Mouse (Mus musculus) myocyte (in vitro differentiated cells): ENCODE results near the gene Dock2. TPM values are rescaled to one million over a fixed set of nuclear protein-coding genes. Genes with fewer than 3 reads are reported as not detected.

Experiments used
- H3K27me3 ChIP-seq: one replicate; pipeline ENCODE4 v1.6.1; 2011; ENCODE audit not compliant: control insufficient read depth, insufficient read depth, insufficient read length
- H3K36me3 ChIP-seq: one replicate; pipeline ENCODE4 v1.6.1; 2011; ENCODE audit not compliant: control insufficient read depth, insufficient read depth
- H3K4me2 ChIP-seq: one replicate; pipeline ENCODE4 v1.6.1; 2011; ENCODE audit warnings: low read depth, control low read depth
- H3K4me3 ChIP-seq: one replicate; pipeline ENCODE4 v1.5.1; 2011; ENCODE audit warnings: mild to moderate bottlenecking, control low read depth, moderate library complexity
- H3K79me2 ChIP-seq: one replicate; pipeline ENCODE4 v1.6.1; 2011; ENCODE audit not compliant: control insufficient read depth, insufficient read depth
- H3ac ChIP-seq: one replicate; pipeline ENCODE4 v1.6.1; 2011; ENCODE audit not compliant: control insufficient read depth, insufficient read length
- CEBPB ChIP-seq: IDR thresholded peaks from 2 replicates; pipeline ENCODE4 v1.6.1; 2011; ENCODE audit warnings: mild to moderate bottlenecking, moderate library complexity; ENCODE audit not compliant: poor library complexity, insufficient read depth, severe bottlenecking
- E2F4 ChIP-seq: IDR thresholded peaks from one replicate; pipeline ENCODE4 v1.6.1; 2011; ENCODE audit warnings: mild to moderate bottlenecking, control low read depth, moderate library complexity; ENCODE audit not compliant: insufficient read depth
- MAX ChIP-seq: IDR thresholded peaks from one replicate; pipeline ENCODE4 v1.6.1; 2011; ENCODE audit warnings: low read depth, mild to moderate bottlenecking, control low read depth
- MYOD1 ChIP-seq, 3 experiments: IDR thresholded peaks; one replicate each; pipeline ENCODE4 v1.6.1; 2011; ENCODE audit warnings: control low read depth in 2 of 3, low read depth in 2 of 3, mild to moderate bottlenecking in 2 of 3, moderate library complexity in 1 of 3; ENCODE audit not compliant: insufficient read length in 2 of 3, control insufficient read depth in 1 of 3
- MYOG ChIP-seq, 3 experiments: IDR thresholded peaks; one replicate each; pipeline ENCODE4 v1.6.1; 2011; ENCODE audit warnings: control low read depth in 2 of 3, low read depth in 2 of 3, mild to moderate bottlenecking in 2 of 3; ENCODE audit not compliant: insufficient read length in 2 of 3, control insufficient read depth in 1 of 3, insufficient read depth in 1 of 3
- POLR2A ChIP-seq: IDR thresholded peaks from one replicate; pipeline ENCODE4 v1.6.1; 2011; ENCODE audit warnings: low read depth, mild to moderate bottlenecking, control low read depth, moderate library complexity; ENCODE audit not compliant: insufficient read length
- POLR2AphosphoS2 ChIP-seq: IDR thresholded peaks from one replicate; pipeline ENCODE4 v1.6.1; 2011; ENCODE audit warnings: low read depth, control low read depth; ENCODE audit not compliant: insufficient read length
- REST ChIP-seq: IDR thresholded peaks from one replicate; pipeline ENCODE4 v1.6.1; 2011; ENCODE audit warnings: mild to moderate bottlenecking, control low read depth, moderate library complexity; ENCODE audit not compliant: insufficient read depth, insufficient read length
- SRF ChIP-seq: IDR thresholded peaks from one replicate; pipeline ENCODE4 v1.6.1; 2011; ENCODE audit warnings: low read depth; ENCODE audit not compliant: control insufficient read depth, insufficient read length
- TCF12 ChIP-seq: IDR thresholded peaks from one replicate; pipeline ENCODE4 v1.6.1; 2011; ENCODE audit warnings: mild to moderate bottlenecking, control low read depth; ENCODE audit not compliant: poor library complexity, insufficient read depth, severe bottlenecking
- TCF3 ChIP-seq: IDR thresholded peaks from one replicate; pipeline ENCODE4 v1.6.1; 2011; ENCODE audit warnings: low read depth, control low read depth; ENCODE audit not compliant: insufficient read length
- USF1 ChIP-seq: IDR thresholded peaks from one replicate; pipeline ENCODE4 v1.6.1; 2011; ENCODE audit warnings: low read depth, mild to moderate bottlenecking, control low read depth, moderate library complexity
- polyA plus RNA-seq: library from polyadenylated mRNA; unstranded; fragments of >200 nt; fragmentation: generic; extraction: Trizol; gene quantifications from one replicate; pipeline ENCODE4 v1.2.1, GENCODE M21; 2012; ENCODE audit warnings: missing spikeins

Dock2 gene
- polyA plus RNA-seq, 1 experiment: not detected

DNA sequence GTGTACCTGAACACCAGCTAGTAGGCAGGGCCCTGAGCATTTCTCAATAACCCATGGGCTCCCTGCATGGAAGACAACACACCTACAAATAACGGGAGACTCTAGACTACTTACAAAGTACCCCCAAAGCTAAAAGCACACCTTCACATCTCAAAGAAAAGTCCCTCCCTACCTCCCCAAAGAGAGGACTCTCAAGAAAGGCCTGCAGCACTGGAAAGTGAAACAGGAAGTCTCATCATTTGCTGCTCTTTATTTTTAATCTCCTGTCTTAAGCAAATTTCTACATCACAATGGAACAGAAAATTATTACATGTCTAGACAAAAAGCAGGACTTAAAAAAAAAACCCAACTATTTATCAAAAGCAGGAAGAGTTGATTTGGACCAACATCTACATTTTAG, 378.4 kb downstream of the Dock2 start:
- Histone ChIP-seq H3K27me3 (no peaks in the 10 kb centered on the region), H3K4me2 (no peak overlapping the region), H3K36me3 (no peaks in the 10 kb centered on the region), H3K4me3 (no peak overlapping the region), H3ac (no peak overlapping the region), H3K79me2 (no peaks in the 10 kb centered on the region)
- TF ChIP-seq POLR2A: no peak
- no peak for TF ChIP-seq MYOG (IDR thresholded peaks at IDR 0.05; ENCODE audit: control insufficient read depth in 1 of 3, insufficient read depth in 1 of 3, insufficient read length in 2 of 3, low read depth in 2 of 3)
- no peak for TF ChIP-seq TCF12
- TF ChIP-seq CEBPB: no peak
- no peak for TF ChIP-seq REST
- TF ChIP-seq POLR2AphosphoS2: no peak
- TF ChIP-seq MAX: no peak
- no peak for TF ChIP-seq USF1
- TF ChIP-seq TCF3: no peak
- no peak for TF ChIP-seq MYOD1 (IDR thresholded peaks at IDR 0.05; ENCODE audit: control insufficient read depth in 1 of 3, insufficient read length in 2 of 3, low read depth in 2 of 3)
- no peak for TF ChIP-seq SRF
- no peak for TF ChIP-seq E2F4

DNA sequence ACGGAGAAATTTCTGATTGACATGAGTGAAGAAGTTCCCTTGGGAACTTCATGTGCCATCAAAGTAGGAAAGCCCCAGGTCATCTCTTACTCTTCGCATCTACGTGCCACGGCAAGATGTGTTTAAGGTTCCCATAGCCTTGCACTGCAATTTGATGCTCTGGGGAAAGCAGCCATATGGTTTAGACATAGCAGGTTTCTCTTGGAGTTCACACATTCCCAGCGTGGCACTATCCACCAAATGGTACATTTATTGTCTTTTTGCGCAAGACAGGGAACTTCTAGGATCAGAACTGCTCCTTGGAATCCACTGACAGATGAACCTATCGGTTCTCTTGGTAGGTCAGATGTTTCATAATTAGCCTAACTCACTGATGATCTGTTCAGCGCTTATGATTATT, 382.3 kb downstream of the Dock2 start:
- TF ChIP-seq USF1 (no peak), E2F4 (no peak), CEBPB (no peak), TCF12 (no peak), SRF (no peak), POLR2A (no peak), POLR2AphosphoS2 (no peak), MYOD1 (IDR thresholded peaks at IDR 0.05; ENCODE audit: control insufficient read depth in 1 of 3, insufficient read length in 2 of 3, low read depth in 2 of 3) (no peak), TCF3 (no peak), MYOG (IDR thresholded peaks at IDR 0.05; ENCODE audit: control insufficient read depth in 1 of 3, insufficient read depth in 1 of 3, insufficient read length in 2 of 3, low read depth in 2 of 3) (no peak), REST (no peak), MAX (no peak)
- no peaks in the 10 kb centered on the region for H3K27me3 ChIP-seq
- H3K36me3 ChIP-seq: no peaks in the 10 kb centered on the region
- no peak overlapping the region for H3ac ChIP-seq
- no peak overlapping the region for H3K4me2 ChIP-seq
- no peaks in the 10 kb centered on the region for H3K79me2 ChIP-seq
- no peak overlapping the region for H3K4me3 ChIP-seq

DNA sequence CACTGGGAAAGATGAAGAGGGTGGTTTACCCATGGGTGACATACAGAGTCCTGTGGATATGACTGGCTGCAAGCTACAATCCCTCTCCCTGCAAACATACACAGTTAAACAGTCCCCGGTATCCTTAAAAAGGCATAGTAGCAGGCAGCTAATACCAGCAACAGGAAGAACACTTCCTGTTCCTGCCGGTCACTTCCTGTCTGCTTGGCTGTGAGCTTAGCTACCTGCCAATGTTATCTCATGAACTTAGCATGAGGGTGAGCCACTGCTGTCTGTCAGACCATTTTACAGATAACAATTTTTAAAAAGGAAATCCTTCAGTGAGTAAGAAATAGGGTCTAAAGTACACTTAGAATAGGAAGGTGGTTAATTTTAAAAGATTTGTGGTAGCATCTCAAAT, 385.1 kb downstream of the Dock2 start:
- no peak overlapping the region for H3ac ChIP-seq

DNA sequence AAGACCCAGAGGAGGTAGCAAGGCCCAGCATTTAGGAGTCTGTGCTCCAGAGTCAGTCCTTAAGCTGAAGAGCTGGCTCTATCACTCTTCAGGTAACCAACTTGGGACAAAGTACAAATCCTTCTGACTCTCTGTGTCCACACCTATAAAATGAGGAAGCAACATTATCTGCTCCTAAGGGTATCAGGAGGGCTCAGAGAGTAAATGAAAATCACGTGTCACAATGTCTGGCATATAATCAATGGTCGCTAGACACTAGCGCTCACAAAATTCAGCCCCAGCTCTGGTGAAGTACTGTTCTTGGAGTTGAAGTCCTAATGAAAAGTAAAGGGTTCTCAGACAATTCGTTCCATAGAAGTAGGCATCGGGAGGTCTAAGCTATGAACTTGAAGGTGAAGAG, 386.0 kb downstream of the Dock2 start:
- Histone ChIP-seq H3K27me3 (no peaks in the 10 kb centered on the region), H3K4me3 (no peak overlapping the region), H3K79me2 (no peaks in the 10 kb centered on the region), H3ac (no peak overlapping the region), H3K4me2 (no peak overlapping the region), H3K36me3 (no peaks in the 10 kb centered on the region)
- TF ChIP-seq TCF12 (no peak), USF1 (no peak), MYOG (IDR thresholded peaks at IDR 0.05; ENCODE audit: control insufficient read depth in 1 of 3, insufficient read depth in 1 of 3, insufficient read length in 2 of 3, low read depth in 2 of 3) (no peak), POLR2AphosphoS2 (no peak), TCF3 (no peak), REST (no peak), MAX (no peak), MYOD1 (IDR thresholded peaks at IDR 0.05; ENCODE audit: control insufficient read depth in 1 of 3, insufficient read length in 2 of 3, low read depth in 2 of 3) (no peak), SRF (no peak), POLR2A (no peak), E2F4 (no peak), CEBPB (no peak)

More for the DNA sequence above, 385.1 kb downstream of the Dock2 start:
- H3K4me2 ChIP-seq: no peak overlapping the region
- H3K79me2 ChIP-seq: no peaks in the 10 kb centered on the region
- H3K4me3 ChIP-seq: no peak overlapping the region
- no peaks in the 10 kb centered on the region for H3K27me3 ChIP-seq
- H3K36me3 ChIP-seq: no peaks in the 10 kb centered on the region
- no peak for TF ChIP-seq MAX
- no peak for TF ChIP-seq REST
- no peak for TF ChIP-seq MYOG (IDR thresholded peaks at IDR 0.05; ENCODE audit: control insufficient read depth in 1 of 3, insufficient read depth in 1 of 3, insufficient read length in 2 of 3, low read depth in 2 of 3)
- no peak for TF ChIP-seq CEBPB
- TF ChIP-seq MYOD1 (IDR thresholded peaks at IDR 0.05; ENCODE audit: control insufficient read depth in 1 of 3, insufficient read length in 2 of 3, low read depth in 2 of 3): no peak

DNA sequence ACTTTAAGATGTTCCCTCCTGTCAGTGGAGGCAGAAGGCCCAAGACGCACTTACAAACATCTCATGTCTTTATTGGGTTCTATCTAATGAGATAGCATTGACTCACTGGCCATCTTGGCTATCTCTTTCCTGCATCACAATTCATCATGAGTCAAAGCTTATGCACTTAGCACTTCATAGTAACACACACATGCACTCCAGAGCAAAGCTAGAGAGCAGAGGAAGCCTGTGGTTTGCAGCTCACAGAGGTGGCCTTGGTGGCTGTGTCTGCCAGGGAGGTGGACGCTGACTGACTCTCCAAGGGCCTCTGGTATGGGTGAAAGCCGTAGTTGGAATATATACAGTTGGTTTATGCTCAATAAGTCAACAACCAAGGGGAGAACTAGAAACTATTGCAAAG, 387.9 kb downstream of the Dock2 start:
- H3ac ChIP-seq: no peak overlapping the region
- no peak overlapping the region for H3K4me3 ChIP-seq
- no peaks in the 10 kb centered on the region for H3K27me3 ChIP-seq
- H3K4me2 ChIP-seq: no peak overlapping the region
- H3K79me2 ChIP-seq: no peaks in the 10 kb centered on the region
- no peaks in the 10 kb centered on the region for H3K36me3 ChIP-seq
- TF ChIP-seq MAX (no peak), E2F4 (no peak), POLR2AphosphoS2 (no peak), REST (no peak), USF1 (no peak), MYOD1 (IDR thresholded peaks at IDR 0.05; ENCODE audit: control insufficient read depth in 1 of 3, insufficient read length in 2 of 3, low read depth in 2 of 3) (no peak), CEBPB (no peak)
